Mouse (Mus musculus) cerebellum, postnatal 25 days (tissue): Measurements from ENCODE around the gene Snx12.
A peak's percentile ranks its signal among the peaks of the same experiment; 100 is the strongest.

Source experiments
- DNase-seq, 2 experiments: peaks; one replicate each; pipeline ENCODE4 v3.0.0; 2021; ENCODE audit warnings: mixed read lengths in 2 of 2

Snx12 gene

GRCm38 (mm10) chrX:101221834-101222795 lies at the start of gene Snx12:
Gene Snx12, minus strand, starts transcription at chrX:101222563.
- peak; percentile 89 to 92 for DNase-seq

GRCm38 (mm10) chrX:101268755-101269124 lies 46.4 kb upstream of the Snx12 start, which contains the start of gene Gm20489:
Gene Gm20489, minus strand, starts transcription at chrX:101269023.
- DNase-seq, result no peak

- DNase-seq, result no peak
Measured at GRCm38 (mm10) chrX:101268025-101268754, 45.8 kb upstream of the Snx12 start, which contains the start of gene Il2rg. Gene Il2rg, minus strand, starts transcription at chrX:101268255.

DNA sequence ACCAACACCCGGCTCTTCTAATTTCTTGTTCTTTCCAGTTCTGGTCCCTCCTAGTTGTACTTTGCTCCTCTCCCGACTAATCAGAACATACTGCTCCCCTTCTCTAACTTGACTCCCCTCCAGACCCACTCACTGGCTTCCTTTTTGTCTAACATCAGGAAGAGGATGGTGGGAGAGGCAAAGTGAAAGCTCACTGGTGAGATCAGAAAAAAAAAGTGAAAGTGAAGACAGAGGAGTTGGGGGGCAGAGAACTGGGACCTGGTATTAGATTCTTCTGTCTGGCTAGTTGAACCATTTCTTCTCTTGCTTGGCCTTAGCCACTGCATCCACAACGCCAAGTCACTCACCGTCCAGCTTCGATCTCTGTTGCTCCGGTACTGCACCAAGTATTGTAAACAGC lies 44.3 kb upstream of the Snx12 start:
- DNase-seq, result no peak

GRCm38 (mm10) chrX:101263892-101264291 lies 41.5 kb upstream of the Snx12 start, which contains the start of gene Gm614:
Gene Gm614, minus strand, starts transcription at chrX:101263992.
- DNase-seq, result no peak

GRCm38 (mm10) chrX:101260441-101261325 lies 38.3 kb upstream of the Snx12 start:
- no peak for DNase-seq

GRCm38 (mm10) chrX:101256603-101257002 lies 34.2 kb upstream of the Snx12 start:
- peak in 1 of 2 experiments; percentile 25 for DNase-seq

- DNase-seq, result peak in 1 of 2 experiments; percentile 24
Measured at GRCm38 (mm10) chrX:101254740-101255139, 32.4 kb upstream of the Snx12 start.

GRCm38 (mm10) chrX:101253952-101254729 lies 31.8 kb upstream of the Snx12 start, which contains the start of gene Foxo4:
Gene Foxo4, plus strand, starts transcription at chrX:101254528.
- peak; percentile 81 to 89 for DNase-seq

DNA sequence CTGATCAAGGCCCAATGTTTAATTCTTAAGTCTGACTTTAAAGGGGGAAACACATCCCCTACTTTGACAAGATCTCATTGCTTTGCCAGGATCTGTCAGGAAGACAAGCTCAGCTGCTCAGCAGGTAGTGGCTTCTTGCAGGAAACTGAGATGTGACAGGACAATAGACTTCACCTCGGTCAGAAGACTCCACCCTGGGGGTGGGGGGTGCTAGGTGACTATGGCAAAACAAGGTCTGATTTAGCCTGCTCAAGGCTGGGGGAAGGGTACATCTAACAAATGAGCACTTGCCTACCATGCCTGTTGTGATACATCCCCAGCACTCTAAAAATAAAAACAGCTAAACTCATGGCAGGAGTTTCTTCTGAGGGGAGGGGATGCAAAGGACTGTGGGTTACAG lies 22.6 kb upstream of the Snx12 start:
- no peak for DNase-seq

DNA sequence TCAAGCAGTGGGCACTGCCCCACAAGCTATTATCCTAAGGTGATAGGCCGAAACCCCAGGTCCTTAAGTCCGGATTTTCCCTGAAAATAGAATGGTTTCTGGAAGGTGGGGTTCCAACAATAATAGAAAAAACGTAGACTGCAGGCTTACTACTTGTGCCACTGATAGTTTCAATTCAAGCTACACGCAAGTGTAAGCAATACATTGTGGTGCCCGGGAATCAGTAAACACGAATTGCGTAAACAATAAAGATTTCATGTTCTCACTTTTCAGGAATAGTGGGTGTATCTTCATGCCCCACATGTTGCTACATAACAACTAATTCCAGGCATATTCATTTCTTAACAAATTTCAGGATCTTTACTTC lies 416 bp upstream of the Snx12 start:
- no peak for DNase-seq

- DNase-seq, result no peak
Measured at GRCm38 (mm10) chrX:101189285-101189684, 33.1 kb downstream of the Snx12 start.

DNA sequence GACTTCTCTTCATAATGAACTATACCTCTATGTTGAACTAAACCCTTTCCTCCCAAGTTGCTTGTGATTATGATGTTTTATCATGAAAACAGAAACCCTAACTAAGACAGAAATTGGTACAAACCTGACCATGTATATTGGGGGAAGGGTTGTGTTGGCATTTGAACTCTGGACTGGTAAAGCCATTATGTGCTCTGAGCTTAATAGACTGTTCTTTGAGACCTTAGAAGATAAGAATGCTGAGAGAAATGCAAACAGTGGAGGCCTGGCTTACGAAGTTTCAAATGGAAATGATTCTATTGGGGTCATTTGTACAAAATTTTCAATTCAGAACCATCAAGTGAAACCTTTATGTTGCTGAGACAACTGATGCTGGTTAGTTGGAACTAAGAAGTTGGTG lies 34.7 kb downstream of the Snx12 start:
- DNase-seq, result no peak

DNA sequence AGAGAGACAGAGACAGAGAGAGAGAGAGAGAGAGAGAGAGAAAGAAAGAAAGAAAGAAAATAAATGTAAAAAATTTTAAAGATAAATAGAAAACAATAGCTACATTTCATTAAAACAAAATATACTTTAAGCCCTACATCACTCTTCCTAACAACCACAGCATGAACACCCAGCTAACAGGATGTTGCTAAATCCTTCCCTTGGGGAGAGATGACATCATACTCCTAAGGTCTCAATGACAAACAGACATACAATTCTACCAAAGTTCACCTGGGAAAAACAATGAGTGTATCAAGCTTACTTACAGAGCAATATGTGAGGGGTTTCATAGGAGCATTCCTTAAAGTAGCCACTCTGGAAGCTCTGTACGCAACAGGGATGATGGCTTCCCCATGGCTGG lies 49.0 kb downstream of the Snx12 start:
- no peak for DNase-seq

DNA sequence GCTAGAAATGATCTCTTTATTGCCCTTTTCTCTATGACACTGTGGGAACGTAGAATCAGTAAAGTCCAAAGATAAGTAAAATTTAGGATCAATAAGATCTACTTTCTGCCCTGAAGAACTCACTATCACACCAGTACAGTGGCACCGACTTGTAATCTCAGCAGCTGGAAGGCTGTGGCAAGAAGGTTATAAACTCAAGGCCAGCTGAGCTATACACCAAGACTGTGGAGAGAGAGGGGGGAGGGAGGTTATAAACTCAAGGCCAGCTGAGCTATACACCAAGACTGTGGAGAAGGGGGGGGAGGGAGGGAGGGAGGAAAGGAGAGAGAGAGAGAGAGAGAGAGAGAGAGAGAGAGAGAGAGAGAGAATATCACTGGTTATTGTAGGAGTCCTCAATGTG lies 53.9 kb downstream of the Snx12 start:
- no peak for DNase-seq

DNA sequence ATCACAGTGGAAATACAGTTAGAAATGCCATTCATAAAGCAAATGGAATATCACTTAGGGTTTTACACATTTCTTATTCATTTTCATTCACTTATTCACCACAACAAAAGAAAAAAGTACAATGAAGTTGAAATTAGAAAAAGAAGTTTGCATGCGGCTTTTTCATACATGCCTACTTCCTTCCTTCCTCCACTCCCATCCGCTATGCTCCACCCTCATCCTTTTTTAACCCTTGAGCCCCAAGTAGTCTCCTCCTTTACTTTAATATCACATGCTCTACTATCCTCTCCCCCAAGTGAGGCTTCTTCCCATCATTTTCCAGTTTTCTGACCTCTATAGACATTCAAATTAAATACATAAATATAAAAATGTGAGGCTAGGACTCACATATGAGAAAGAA lies 58.6 kb downstream of the Snx12 start:
- no peak for DNase-seq

- DNase-seq, result no peak
Measured at GRCm38 (mm10) chrX:101163278-101163677, 59.1 kb downstream of the Snx12 start.

DNA sequence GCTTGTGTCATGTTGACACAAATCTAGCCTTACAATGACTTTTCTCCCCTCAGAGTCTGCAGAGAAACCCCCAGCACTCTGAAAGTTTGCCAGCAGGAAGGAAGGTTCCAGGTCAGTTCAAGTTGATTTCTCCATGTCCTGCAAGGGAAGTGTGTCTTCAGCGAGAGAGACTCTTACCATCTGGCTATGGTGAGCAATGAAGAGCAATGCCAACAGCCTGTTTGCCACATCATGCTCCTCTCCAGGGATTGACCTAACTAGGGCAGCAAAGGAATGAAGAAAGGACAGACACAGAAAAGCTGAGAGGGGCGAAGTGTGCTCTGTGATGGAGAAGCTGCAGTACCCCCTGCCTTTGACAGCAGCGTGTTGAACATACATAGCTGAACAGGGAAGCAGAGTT lies 59.8 kb downstream of the Snx12 start:
- DNase-seq, result peak; percentile 19 to 25

GRCm38 (mm10) chrX:101157488-101157887 lies 64.9 kb downstream of the Snx12 start:
- DNase-seq, result no peak

DNA sequence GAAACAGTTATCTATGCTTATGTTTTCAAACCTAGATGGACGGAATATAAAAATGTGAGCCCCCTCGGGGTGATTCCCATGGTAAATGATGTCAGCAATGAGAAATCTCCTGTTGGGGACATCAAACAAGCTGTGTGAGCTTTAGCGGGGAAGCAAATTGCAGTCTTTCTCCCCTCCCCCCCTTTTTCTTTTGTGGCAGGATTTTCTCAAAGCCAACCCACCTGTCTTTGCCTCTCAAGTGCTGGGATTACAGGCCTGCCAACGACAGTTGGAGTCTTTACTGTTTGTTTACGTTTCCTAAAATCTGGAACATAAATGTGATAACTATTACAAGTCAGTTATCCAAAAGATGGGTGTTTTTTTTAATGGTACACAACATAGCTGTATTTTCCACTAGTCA lies 66.0 kb downstream of the Snx12 start:
- no peak for DNase-seq

- no peak for DNase-seq
Measured at GRCm38 (mm10) chrX:101147506-101147905, 74.9 kb downstream of the Snx12 start.
